Mouse (Mus musculus) hindbrain, embryonic 11.5 days (tissue): ENCODE measurements around the gene Slc7a11. TPM values are rescaled to one million over a fixed set of nuclear protein-coding genes. Genes with fewer than 3 reads are reported as not detected.

Source experiments
- ATAC-seq: fragments of 200-750 bp; cut with Nextera tagmentation; 2 replicates; pipeline ENCODE4 v1.8.0; 2017; ENCODE audit warnings: mild to moderate bottlenecking, moderate TSS enrichment, moderate library complexity; ENCODE audit not compliant: low FRiP score
- DNase-seq: peaks from one replicate; pipeline ENCODE4 v3.0.0-alpha.2; 2015; ENCODE audit warnings: low spot score
- H3K27ac ChIP-seq: fragments of 300-500 bp; sonication (generic); 2 replicates; pipeline ENCODE4 v1.5.1; 2014; ENCODE audit warnings: mild to moderate bottlenecking, low read depth, low read length
- H3K27me3 ChIP-seq: fragments of 300-500 bp; sonication (generic); 2 replicates; pipeline ENCODE4 v1.6.1; 2014; ENCODE audit warnings: mild to moderate bottlenecking, low read length, moderate library complexity, mixed read lengths; ENCODE audit not compliant: control insufficient read depth, insufficient read depth
- H3K36me3 ChIP-seq: fragments of 300-500 bp; sonication (generic); 2 replicates; pipeline ENCODE4 v1.6.1; 2014; ENCODE audit warnings: mild to moderate bottlenecking, low read length, moderate library complexity, mixed read lengths; ENCODE audit not compliant: control insufficient read depth, insufficient read depth
- H3K4me1 ChIP-seq: fragments of 300-500 bp; sonication (generic); replicated peaks from 2 replicates; pipeline ENCODE4 v1.6.1; 2014; ENCODE audit warnings: low read length, mixed read lengths; ENCODE audit not compliant: control insufficient read depth, insufficient read depth
- H3K4me2 ChIP-seq: fragments of 300-500 bp; sonication (generic); replicated peaks from 2 replicates; pipeline ENCODE4 v1.6.1; 2014; ENCODE audit warnings: mild to moderate bottlenecking, low read depth, low read length
- H3K4me3 ChIP-seq: fragments of 300-500 bp; sonication (generic); 2 replicates; pipeline ENCODE4 v1.5.1; 2014; ENCODE audit warnings: low read depth, low read length
- H3K9ac ChIP-seq: fragments of 300-500 bp; sonication (generic); 2 replicates; pipeline ENCODE4 v1.6.1; 2014; ENCODE audit warnings: low read depth, low read length
- H3K9me3 ChIP-seq: fragments of 300-500 bp; sonication (generic); 2 replicates; pipeline ENCODE4 v1.6.1; 2016; ENCODE audit warnings: low read length; ENCODE audit not compliant: control insufficient read depth
- WGBS: fragments of 180-500 bp; shearing (Covaris S2); extraction: QIAGEN DNeasy Blood & Tissue Kit; methylation state at CpG from one replicate; pipeline ENCODE4 v1.1.7; 2014; 5-methylcytosine and 5-hydroxymethylcytosine counted together
- polyA plus RNA-seq: library from polyadenylated mRNA; unstranded; fragments of >200 nt; fragmentation: Nextera tagmentation; extraction: Ambion mirVana; gene quantifications from 2 replicates; pipeline ENCODE4 v1.2.1, GENCODE M21; 2014

Slc7a11 gene
- polyA plus RNA-seq, 1 experiment from 2014 or later: 0.26 TPM

DNA sequence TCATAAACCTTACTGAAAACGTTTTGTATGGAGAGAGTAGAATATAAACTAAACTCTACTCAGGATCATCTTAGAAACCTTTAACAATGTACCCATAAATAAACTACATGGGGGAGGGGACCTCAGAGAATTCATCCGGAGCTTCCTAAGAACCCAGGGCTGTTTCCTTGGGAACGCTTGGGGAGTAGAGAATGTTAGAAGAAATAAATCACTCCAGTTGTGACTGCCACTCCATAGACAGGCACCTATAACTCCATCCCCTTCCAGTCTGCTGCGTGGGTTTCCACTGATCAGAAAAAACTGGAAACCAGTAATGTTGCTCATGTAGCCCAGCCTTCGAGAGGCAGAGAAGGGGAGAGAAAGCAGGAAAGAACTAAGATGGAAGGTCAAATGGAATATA, 210.3 kb downstream of the Slc7a11 start:
- WGBS: 44% methylated on average over 5 of the region's 5 CpGs
- Histone ChIP-seq H3K27ac (no peak overlapping the region), H3K4me3 (no peak overlapping the region), H3K4me2 (no peak overlapping the region), H3K9ac (no peak overlapping the region), H3K9me3 (no peaks in the 10 kb centered on the region), H3K4me1 (no peaks in the 10 kb centered on the region), H3K36me3 (no peaks in the 10 kb centered on the region), H3K27me3 (no peaks in the 10 kb centered on the region)
- no peak for ATAC-seq
- peak; percentile 2 for DNase-seq

DNA sequence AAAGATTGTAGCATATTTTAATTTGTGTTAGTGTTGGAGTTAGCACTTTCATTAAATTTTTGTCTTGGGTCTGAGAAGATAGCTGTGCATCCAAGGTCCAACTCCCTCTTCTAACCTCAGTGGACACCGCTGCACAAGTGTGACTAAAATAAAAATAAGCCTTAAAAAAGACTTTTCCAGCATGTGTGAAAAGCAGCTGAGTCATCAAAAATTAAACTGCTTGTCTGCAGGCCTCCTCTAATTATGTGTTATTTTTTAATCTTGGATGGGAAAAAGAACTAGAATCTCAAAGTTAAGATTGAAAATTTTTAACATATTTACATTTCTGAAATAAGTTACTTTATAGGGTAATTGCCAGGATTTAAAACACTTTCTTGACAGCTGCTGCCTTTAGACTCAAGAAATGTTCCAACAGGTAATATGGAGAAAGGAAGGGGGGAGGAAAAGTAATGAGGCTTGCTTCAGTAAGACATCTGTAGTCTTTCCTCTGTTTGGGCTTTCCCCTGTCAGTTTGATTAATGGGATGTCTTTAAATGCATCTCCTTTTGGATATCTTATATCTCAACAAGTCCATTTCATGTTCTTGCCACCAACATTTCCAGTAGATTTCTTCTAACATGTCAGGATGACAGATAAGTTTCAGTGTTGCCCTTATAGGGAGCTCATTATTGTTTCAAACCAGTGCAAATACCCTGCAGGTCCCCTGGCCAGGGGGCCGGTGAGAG, 218.9 kb downstream of the Slc7a11 start:
- H3K27ac ChIP-seq: no peak overlapping the region
- ATAC-seq (no peak), DNase-seq (no peak)
- no peaks in the 10 kb centered on the region for H3K9me3 ChIP-seq
- 77% methylated on average over 2 of the region's 2 CpGs for WGBS
- no peak overlapping the region for H3K9ac ChIP-seq
- no peak overlapping the region for H3K4me2 ChIP-seq
- H3K27me3 ChIP-seq: no peaks in the 10 kb centered on the region
- H3K4me1 ChIP-seq: no peaks in the 10 kb centered on the region
- no peak overlapping the region for H3K4me3 ChIP-seq
- H3K36me3 ChIP-seq: no peaks in the 10 kb centered on the region

DNA sequence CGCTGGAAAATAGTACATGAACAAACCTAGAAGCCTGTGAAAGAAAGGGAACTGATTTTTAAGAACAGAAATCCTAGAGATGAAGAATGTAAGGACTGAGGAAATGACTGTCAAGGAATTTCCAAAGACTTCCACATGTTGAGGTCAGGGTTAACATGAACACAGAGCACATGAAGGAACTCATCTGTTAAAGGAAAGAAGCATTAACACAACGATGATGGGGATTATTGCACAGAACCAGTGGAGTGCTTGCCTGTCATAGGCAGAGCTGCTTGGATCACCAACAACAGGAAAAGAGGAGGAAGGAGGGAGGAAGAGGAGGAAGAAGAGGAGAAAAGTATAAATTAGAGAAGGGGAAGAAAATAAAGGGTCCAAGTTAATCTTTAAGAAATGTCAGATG, 223.0 kb downstream of the Slc7a11 start:
- Histone ChIP-seq H3K9me3 (no peaks in the 10 kb centered on the region), H3K9ac (no peak overlapping the region), H3K27me3 (no peaks in the 10 kb centered on the region), H3K4me2 (no peak overlapping the region), H3K4me1 (no peaks in the 10 kb centered on the region), H3K27ac (no peak overlapping the region), H3K36me3 (no peaks in the 10 kb centered on the region), H3K4me3 (no peak overlapping the region)
- DNase-seq (no peak), ATAC-seq (no peak)
- 77% methylated on average over 2 of the region's 2 CpGs for WGBS

DNA sequence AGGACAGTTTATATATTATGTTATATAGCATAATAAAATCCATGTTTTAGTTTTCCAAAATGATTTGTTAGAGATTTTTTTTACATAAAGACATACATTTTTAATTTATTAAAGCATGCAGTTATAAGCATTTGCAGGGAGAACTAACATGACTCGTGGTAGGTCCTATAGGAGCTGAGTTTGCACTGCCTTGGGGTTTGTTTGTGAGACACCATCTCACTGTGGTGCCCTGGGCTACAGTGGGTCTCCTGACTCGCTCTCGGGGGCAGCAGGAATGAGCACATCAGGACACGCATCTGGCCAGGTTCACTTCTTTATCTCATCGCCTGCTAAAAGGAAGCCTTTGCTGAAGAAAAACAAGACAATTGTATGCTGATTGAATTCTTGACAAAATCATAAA, 257.0 kb downstream of the Slc7a11 start:
- H3K36me3 ChIP-seq: no peaks in the 10 kb centered on the region
- H3K4me2 ChIP-seq: no peak overlapping the region
- H3K27me3 ChIP-seq: no peaks in the 10 kb centered on the region
- no peak overlapping the region for H3K9ac ChIP-seq
- no peak overlapping the region for H3K4me3 ChIP-seq
- DNase-seq (no peak), ATAC-seq (no peak)
- no peaks in the 10 kb centered on the region for H3K9me3 ChIP-seq
- no peaks in the 10 kb centered on the region for H3K4me1 ChIP-seq
- 79% methylated on average over 5 of the region's 5 CpGs for WGBS
- no peak overlapping the region for H3K27ac ChIP-seq

DNA sequence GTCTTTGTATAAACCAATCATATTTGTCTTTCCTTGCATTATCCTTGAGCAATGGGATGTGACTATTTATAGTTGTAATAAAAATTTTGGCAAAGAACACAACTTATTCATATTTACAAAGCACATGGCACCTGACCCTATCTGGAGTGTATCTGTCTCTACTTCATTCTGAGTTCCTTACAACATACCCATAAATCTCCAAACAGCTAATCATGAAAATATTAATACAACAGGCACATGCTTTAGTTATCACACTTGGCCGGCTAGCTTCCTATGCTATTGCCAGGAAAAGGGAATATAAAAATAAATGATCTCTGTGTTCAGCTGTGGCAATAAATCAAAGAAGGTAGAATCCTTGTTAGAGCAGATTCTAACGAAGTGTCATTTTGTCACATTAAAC, 257.5 kb downstream of the Slc7a11 start:
- DNase-seq: no peak
- WGBS: 90% methylated on average over 2 of the region's 2 CpGs
- H3K27me3 ChIP-seq: no peaks in the 10 kb centered on the region

DNA sequence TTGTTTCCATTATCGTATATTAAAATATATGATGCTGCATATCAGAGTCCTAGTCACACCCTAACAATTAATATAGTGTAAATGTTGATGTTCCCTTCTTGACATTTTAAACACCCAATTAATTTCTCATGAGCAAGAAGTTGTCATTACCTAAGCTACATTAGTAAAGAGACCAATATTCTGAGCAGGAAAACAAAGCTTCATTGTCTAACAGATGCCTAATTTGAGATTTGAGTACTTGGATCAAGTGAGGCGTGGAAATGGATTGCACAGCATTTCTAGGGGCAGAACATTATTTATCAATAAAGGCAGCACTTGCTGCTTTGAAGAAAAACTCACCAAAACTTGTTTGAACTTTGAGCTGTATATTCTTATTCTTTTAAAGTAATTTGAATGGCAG, 282.7 kb downstream of the Slc7a11 start:
- H3K9me3 ChIP-seq: no peaks in the 10 kb centered on the region
- no peak overlapping the region for H3K4me3 ChIP-seq
- DNase-seq: no peak
- no peaks in the 10 kb centered on the region for H3K4me1 ChIP-seq
- no peak for ATAC-seq
- no peak overlapping the region for H3K27ac ChIP-seq
- H3K9ac ChIP-seq: no peak overlapping the region
- no peak overlapping the region for H3K4me2 ChIP-seq
- H3K36me3 ChIP-seq: no peaks in the 10 kb centered on the region
- no peaks in the 10 kb centered on the region for H3K27me3 ChIP-seq
- 84% methylated on average over 2 of the region's 2 CpGs for WGBS

More for the DNA sequence above, 257.5 kb downstream of the Slc7a11 start:
- Histone ChIP-seq H3K9ac (no peak overlapping the region), H3K4me1 (no peaks in the 10 kb centered on the region), H3K4me2 (no peak overlapping the region), H3K36me3 (no peaks in the 10 kb centered on the region), H3K27ac (no peak overlapping the region), H3K9me3 (no peaks in the 10 kb centered on the region), H3K4me3 (no peak overlapping the region)
- ATAC-seq: no peak

DNA sequence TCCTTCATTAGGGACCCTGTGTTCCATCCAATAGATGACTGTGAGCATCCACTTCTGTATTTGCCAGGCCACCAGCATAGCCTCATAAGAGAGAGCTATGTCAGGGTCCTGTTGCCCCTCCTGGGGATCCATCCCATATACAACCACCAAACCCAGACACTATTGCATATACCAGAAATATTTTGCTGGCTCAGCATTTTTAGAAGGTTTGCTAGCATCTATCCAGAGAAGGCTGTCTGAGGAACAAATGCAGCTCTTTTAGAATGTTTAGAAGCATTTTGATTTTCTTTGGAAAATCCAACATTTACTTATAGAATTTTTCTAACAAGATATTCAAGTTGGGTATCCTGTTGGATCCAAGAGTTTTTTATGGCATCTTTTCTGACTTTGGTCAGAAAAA, 299.3 kb downstream of the Slc7a11 start:
- H3K27ac ChIP-seq: no peak overlapping the region
- DNase-seq (no peak), ATAC-seq (no peak)
- no peaks in the 10 kb centered on the region for H3K36me3 ChIP-seq
- no peak overlapping the region for H3K9ac ChIP-seq
- H3K4me1 ChIP-seq: no peaks in the 10 kb centered on the region
- no peaks in the 10 kb centered on the region for H3K27me3 ChIP-seq
- no peak overlapping the region for H3K4me3 ChIP-seq
- no peaks in the 10 kb centered on the region for H3K9me3 ChIP-seq
- no peak overlapping the region for H3K4me2 ChIP-seq

DNA sequence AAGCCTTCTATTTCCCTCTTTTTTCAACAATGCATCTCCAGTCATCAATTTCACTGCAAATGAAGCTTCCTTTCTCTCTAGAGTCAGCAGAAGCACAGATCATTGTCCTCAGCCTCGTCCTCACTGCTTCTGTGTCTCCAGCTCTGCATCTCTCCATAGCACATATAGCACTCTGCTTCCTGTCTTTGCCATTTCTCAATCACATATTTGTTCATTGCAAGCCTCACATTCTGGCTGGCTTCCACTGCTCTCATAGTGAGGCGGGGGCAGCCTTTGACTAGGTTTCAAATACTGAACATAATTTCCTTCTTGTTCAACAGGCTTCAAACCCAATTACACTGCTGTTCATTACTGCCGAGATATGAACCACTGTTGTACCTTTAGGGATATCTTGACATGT, 305.1 kb downstream of the Slc7a11 start:
- H3K4me3 ChIP-seq: no peak overlapping the region
- no peak for ATAC-seq
- no peak overlapping the region for H3K27ac ChIP-seq
- no peaks in the 10 kb centered on the region for H3K4me1 ChIP-seq
- DNase-seq: no peak
- 76% methylated on average over 3 of the region's 3 CpGs for WGBS
- H3K9me3 ChIP-seq: no peaks in the 10 kb centered on the region
- H3K4me2 ChIP-seq: no peak overlapping the region
- H3K9ac ChIP-seq: no peak overlapping the region
- no peaks in the 10 kb centered on the region for H3K27me3 ChIP-seq
- no peaks in the 10 kb centered on the region for H3K36me3 ChIP-seq

DNA sequence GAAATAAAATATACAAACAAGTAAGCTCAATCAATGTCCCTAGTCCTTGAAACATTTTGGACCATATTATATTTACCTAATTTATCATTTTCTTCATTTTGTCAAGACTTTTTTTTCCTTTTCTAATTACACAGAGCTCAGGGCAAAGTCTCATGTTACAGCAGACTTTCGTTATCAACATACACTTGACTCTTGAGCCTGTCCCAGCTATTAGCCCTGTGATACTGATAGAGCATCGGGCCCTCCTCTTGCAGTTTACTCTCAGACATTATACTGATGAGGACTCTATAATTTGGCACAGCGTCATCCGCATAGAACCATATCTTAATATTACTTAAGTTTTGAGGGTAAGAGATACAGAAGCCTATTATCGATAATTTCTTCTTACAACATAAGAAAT, 311.2 kb downstream of the Slc7a11 start:
- ATAC-seq: no peak
- DNase-seq: no peak
- H3K27ac ChIP-seq: no peak overlapping the region
- H3K4me2 ChIP-seq: no peak overlapping the region
- no peak overlapping the region for H3K9ac ChIP-seq
- H3K4me3 ChIP-seq: no peak overlapping the region
- WGBS: 88% methylated on average over 5 of the region's 5 CpGs
- no peaks in the 10 kb centered on the region for H3K36me3 ChIP-seq
- H3K27me3 ChIP-seq: no peaks in the 10 kb centered on the region
- H3K4me1 ChIP-seq: no peaks in the 10 kb centered on the region
- no peaks in the 10 kb centered on the region for H3K9me3 ChIP-seq
